Comparison of ENCODE assay signal across 17 mouse cellular contexts in genomic region chr11:32068736-32069490, GRCm38 (mm10).
DNase-seq lines count a peak whose midpoint lies in the region; ATAC-seq and TF ChIP-seq lines count a peak whose summit lies in the region.
"Had no signal": no experiment of that assay in that cellular context is flagged by ENCODE, and none has a peak within 500 bp of the region (broad histone marks: within the 10 kb centered on the region; RNA-seq: fewer than 3 reads in every experiment).

No protein-coding gene starts in this region.

- H3K27me3 ChIP-seq in heart, embryonic 10.5 days (ENCODE audit: insufficient read depth, poor library complexity, severe bottlenecking): peaks cover 7% of the 10 kb centered on the region; the same call in 1 of the 2 replicates
- no peaks in the 10 kb centered on the region for H3K27me3 ChIP-seq in midbrain, postnatal 0 days (ENCODE audit: insufficient read depth, low read length)
- H3K27me3 ChIP-seq in kidney, embryonic 14.5 days (ENCODE audit: control insufficient read depth, insufficient read depth, low read length): no peaks in the 10 kb centered on the region
- H3K27me3 ChIP-seq: embryonic facial prominence, embryonic 15.5 days; liver, embryonic 15.5 days had no signal

- H3K36me3 ChIP-seq in heart, embryonic 10.5 days: no peaks in the 10 kb centered on the region
- no peaks in the 10 kb centered on the region for H3K36me3 ChIP-seq in midbrain, postnatal 0 days (ENCODE audit: insufficient read depth, low read length)
- no peaks in the 10 kb centered on the region for H3K36me3 ChIP-seq in kidney, embryonic 14.5 days (ENCODE audit: control insufficient read depth, insufficient read depth, low read length)
- H3K36me3 ChIP-seq: embryonic facial prominence, embryonic 15.5 days; limb, embryonic 10.5 days; liver, embryonic 15.5 days had no signal

- ATAC-seq in midbrain, postnatal 0 days (ENCODE audit: low FRiP score): no peak
- no peak for ATAC-seq in kidney, embryonic 14.5 days (ENCODE audit: low FRiP score, low TSS enrichment)
- ATAC-seq: intestine, embryonic 16.5 days had no signal

- 50% methylated on average over 12 of the region's 12 CpGs for WGBS in heart, embryonic 10.5 days
- 51% methylated on average over 12 of the region's 12 CpGs for WGBS in midbrain, postnatal 0 days
- WGBS in kidney, embryonic 14.5 days: 73% methylated on average over 12 of the region's 12 CpGs

- peak overlapping the region; percentile 9; the same call in 1 of the 2 replicates for H3K4me3 ChIP-seq in heart, embryonic 10.5 days
- H3K4me3 ChIP-seq in layer of hippocampus, adult 2 months: no peak overlapping the region
- H3K4me3 ChIP-seq in midbrain, postnatal 0 days (ENCODE audit: low read depth, low read length): no peak overlapping the region
- no peak overlapping the region for H3K4me3 ChIP-seq in kidney, embryonic 14.5 days (ENCODE audit: low read length)
- H3K4me3 ChIP-seq: embryonic facial prominence, embryonic 15.5 days; limb, embryonic 10.5 days; liver, embryonic 15.5 days had no signal

- no peak overlapping the region for H3K27ac ChIP-seq in heart, embryonic 10.5 days
- peak overlapping the region; percentile 19; the same call in 1 of the 2 replicates for H3K27ac ChIP-seq in layer of hippocampus, adult 2 months
- peak overlapping the region; percentile 65 for H3K27ac ChIP-seq in midbrain, postnatal 0 days (ENCODE audit: low read depth, low read length)
- no peak overlapping the region for H3K27ac ChIP-seq in kidney, embryonic 14.5 days (ENCODE audit: low read depth, low read length)
- H3K27ac ChIP-seq: embryonic facial prominence, embryonic 15.5 days; limb, embryonic 10.5 days; liver, embryonic 15.5 days had no signal

- TF ChIP-seq CTCF in layer of hippocampus, adult 2 months (conservative IDR thresholded peaks at IDR 0.05): no peak
- TF ChIP-seq CTCF in midbrain, postnatal 0 days (IDR thresholded peaks at IDR 0.05): no peak

- H3K9ac ChIP-seq in midbrain, postnatal 0 days (replicated peaks; ENCODE audit: low read length, poor library complexity, severe bottlenecking): no peak overlapping the region
- H3K9ac ChIP-seq in kidney, embryonic 14.5 days (ENCODE audit: low read depth, low read length): no peak overlapping the region
- H3K9ac ChIP-seq: embryonic facial prominence, embryonic 15.5 days; liver, embryonic 15.5 days had no signal

- no peak overlapping the region for H3K4me2 ChIP-seq in midbrain, postnatal 0 days (ENCODE audit: low read depth, low read length, poor library complexity, severe bottlenecking)
- no peak overlapping the region for H3K4me2 ChIP-seq in kidney, embryonic 14.5 days (replicated peaks; ENCODE audit: low read depth, low read length)
- H3K4me2 ChIP-seq: embryonic facial prominence, embryonic 15.5 days; liver, embryonic 15.5 days had no signal

- H3K4me1 ChIP-seq in heart, embryonic 10.5 days: peaks cover 33% of the 10 kb centered on the region
- H3K4me1 ChIP-seq in midbrain, postnatal 0 days (ENCODE audit: insufficient read depth, low read length): peaks cover 10% of the 10 kb centered on the region
- H3K4me1 ChIP-seq in kidney, embryonic 14.5 days (ENCODE audit: control insufficient read depth, insufficient read depth, low read length): no peaks in the 10 kb centered on the region
- H3K4me1 ChIP-seq: embryonic facial prominence, embryonic 15.5 days; liver, embryonic 15.5 days had no signal

- no peak for DNase-seq in heart, embryonic 10.5 days (ENCODE audit: low spot score)
- DNase-seq in heart, postnatal 36 days: no peak
- no peak for DNase-seq in layer of hippocampus, adult 2 months (ENCODE audit: low spot score in 2 of 2)
- DNase-seq in layer of hippocampus, postnatal 25 days (ENCODE audit: extremely low spot score in 1 of 2, low spot score in 1 of 2): no peak
- no peak for DNase-seq in midbrain, postnatal 0 days (ENCODE audit: low spot score)
- DNase-seq in thymus, postnatal 36 days: peak; percentile 48 to 80
- DNase-seq in spleen, postnatal 10 days (ENCODE audit: low spot score in 2 of 2): no peak
- DNase-seq: adrenal gland, adult 2 months; cerebellum, adult 8-10 months; kidney, postnatal 14 days; lung, postnatal 14 days; right cerebral cortex, postnatal 14 days had no signal

- intact Hi-C loops in heart, postnatal 36 days (cut with DNase I): no loop called here

- no peaks in the 10 kb centered on the region for H3K9me3 ChIP-seq in heart, embryonic 10.5 days
- no peaks in the 10 kb centered on the region for H3K9me3 ChIP-seq in midbrain, postnatal 0 days (ENCODE audit: low read length)
- H3K9me3 ChIP-seq in kidney, embryonic 14.5 days (ENCODE audit: control insufficient read depth, low read length): no peaks in the 10 kb centered on the region
- H3K9me3 ChIP-seq: embryonic facial prominence, embryonic 15.5 days; limb, embryonic 10.5 days; liver, embryonic 15.5 days had no signal

Comparison
In these comparisons a context has a peak if more than half of its experiments do, and no peak if none do; other contexts are left out.
1. DNase-seq: peak in thymus, postnatal 36 days (2 of 2); none in heart, embryonic 10.5 days (single experiment), heart, postnatal 36 days (0 of 2), layer of hippocampus, adult 2 months (0 of 2), layer of hippocampus, postnatal 25 days (0 of 2), midbrain, postnatal 0 days (single experiment) and spleen, postnatal 10 days (0 of 2).
2. H3K27ac ChIP-seq: peak in layer of hippocampus, adult 2 months (single experiment) and midbrain, postnatal 0 days (single experiment); none in heart, embryonic 10.5 days (single experiment) and kidney, embryonic 14.5 days (single experiment).